Mouse (Mus musculus) liver, embryonic 14.5 days (tissue): ENCODE measurements around the gene Glt6d1. TPM values are rescaled to one million over a fixed set of nuclear protein-coding genes. Genes with fewer than 3 reads are reported as not detected.

Experiments
- ATAC-seq: fragments of 200-750 bp; cut with Nextera tagmentation; 2 replicates; pipeline ENCODE4 v1.8.0; 2017; ENCODE audit warnings: moderate number of reproducible peaks, mild to moderate bottlenecking, moderate library complexity; ENCODE audit not compliant: insufficient read depth
- DNase-seq, 3 experiments: peaks; one replicate each; pipeline ENCODE4 v3.0.0-alpha.2; 2012 to 2013; ENCODE audit warnings: low read depth in 3 of 3, low spot score in 3 of 3
- H3K27ac ChIP-seq: fragments of 300-500 bp; sonication (generic); 2 replicates; pipeline ENCODE4 v1.5.1; 2014; ENCODE audit warnings: moderate library complexity, mild to moderate bottlenecking, control low read depth, inconsistent platforms
- H3K27me3 ChIP-seq: fragments of 300-500 bp; sonication (generic); 2 replicates; pipeline ENCODE4 v1.6.1; 2014; ENCODE audit warnings: mild to moderate bottlenecking, low read length, moderate library complexity; ENCODE audit not compliant: control insufficient read depth, insufficient read depth
- H3K36me3 ChIP-seq: fragments of 300-500 bp; sonication (generic); replicated peaks from 2 replicates; pipeline ENCODE4 v1.6.1; 2014; ENCODE audit warnings: low read depth; ENCODE audit not compliant: control insufficient read depth, insufficient read depth
- H3K4me1 ChIP-seq, 2 experiments: fragments of 200-500 bp in 1 of 2; fragments of 300-500 bp in 1 of 2; sonication (generic) in 1 of 2; replicated peaks; 2 replicates each; pipeline ENCODE4 v1.6.1; 2012 to 2014; ENCODE audit warnings: antibody characterized with exemption in 1 of 2, inconsistent platforms in 1 of 2, low read length in 1 of 2; ENCODE audit not compliant: control insufficient read depth in 2 of 2, insufficient read depth in 2 of 2
- H3K4me2 ChIP-seq: fragments of 300-500 bp; sonication (generic); 2 replicates; pipeline ENCODE4 v1.6.1; 2014; ENCODE audit warnings: low read depth, mild to moderate bottlenecking, control low read depth, moderate library complexity
- H3K4me3 ChIP-seq, 2 experiments: fragments of 200-500 bp in 1 of 2; fragments of 300-500 bp in 1 of 2; sonication (generic) in 1 of 2; 2 replicates each; pipeline ENCODE4 v1.5.1; 2012 to 2014; ENCODE audit warnings: low read depth in 2 of 2, low read length in 2 of 2, mild to moderate bottlenecking in 2 of 2, control low read depth in 1 of 2, inconsistent platforms in 1 of 2, moderate library complexity in 1 of 2; ENCODE audit not compliant: insufficient read depth in 1 of 2
- H3K9ac ChIP-seq: fragments of 300-500 bp; sonication (generic); replicated peaks from 2 replicates; pipeline ENCODE4 v1.6.1; 2014; ENCODE audit warnings: mild to moderate bottlenecking, control low read depth, moderate library complexity
- H3K9me3 ChIP-seq: fragments of 300-500 bp; sonication (generic); 2 replicates; pipeline ENCODE4 v1.6.1; 2016; ENCODE audit warnings: low read length, mixed read lengths; ENCODE audit not compliant: control insufficient read depth
- CTCF ChIP-seq: IDR thresholded peaks from 2 replicates; pipeline ENCODE4 v1.5.1; 2016; ENCODE audit warnings: antibody characterized with exemption, low read depth, control low read depth
- EP300 ChIP-seq: IDR thresholded peaks from 2 replicates; pipeline ENCODE4 v1.6.1; 2016; ENCODE audit warnings: antibody characterized with exemption, low read depth
- WGBS: fragments of 180-500 bp; shearing (Covaris S2); extraction: QIAGEN DNeasy Blood & Tissue Kit; methylation state at CpG from one replicate; pipeline ENCODE4 v1.1.7; 2014; ENCODE audit not compliant: insufficient replicate concordance; 5-methylcytosine and 5-hydroxymethylcytosine counted together
- polyA plus RNA-seq, 2 experiments: library from polyadenylated mRNA; depleted of rRNA in 1 of 2; stranded (reverse) in 1 of 2; unstranded in 1 of 2; fragments of >200 nt; fragmentation: Nextera tagmentation in 1 of 2; extraction: Ambion mirVana in 1 of 2; gene quantifications; 2 replicates each; pipeline versions ENCODE4 v1.2.1 to v1.2.3; 2012 to 2014

Gene Glt6d1
- polyA plus RNA-seq, 2 experiments = not detected

GRCm38 (mm10) chr2:25780921-25781320 lies 34.7 kb downstream of the Glt6d1 start:
- Histone ChIP-seq H3K4me2 (no peak overlapping the region), H3K36me3 (no peaks in the 10 kb centered on the region), H3K9ac (no peak overlapping the region), H3K27me3 (no peaks in the 10 kb centered on the region), H3K4me1 (no peaks in the 10 kb centered on the region), H3K27ac (no peak overlapping the region), H3K4me3 (no peak overlapping the region), H3K9me3 (no peaks in the 10 kb centered on the region)
- TF ChIP-seq CTCF = no peak
- TF ChIP-seq EP300 = no peak
- no peak for ATAC-seq
- 39% methylated on average over 4 of the region's 4 CpGs for WGBS
- no peak for DNase-seq

GRCm38 (mm10) chr2:25779076-25779475 lies 36.6 kb downstream of the Glt6d1 start:
- DNase-seq (no peak), ATAC-seq (no peak)
- Histone ChIP-seq H3K27ac (no peak overlapping the region), H3K4me3 (no peak overlapping the region), H3K27me3 (no peaks in the 10 kb centered on the region), H3K36me3 (no peaks in the 10 kb centered on the region), H3K4me1 (no peaks in the 10 kb centered on the region), H3K9ac (no peak overlapping the region), H3K4me2 (no peak overlapping the region), H3K9me3 (no peaks in the 10 kb centered on the region)
- WGBS = 70% methylated on average over 9 of the region's 9 CpGs
- TF ChIP-seq CTCF = no peak
- TF ChIP-seq EP300 = no peak

DNA sequence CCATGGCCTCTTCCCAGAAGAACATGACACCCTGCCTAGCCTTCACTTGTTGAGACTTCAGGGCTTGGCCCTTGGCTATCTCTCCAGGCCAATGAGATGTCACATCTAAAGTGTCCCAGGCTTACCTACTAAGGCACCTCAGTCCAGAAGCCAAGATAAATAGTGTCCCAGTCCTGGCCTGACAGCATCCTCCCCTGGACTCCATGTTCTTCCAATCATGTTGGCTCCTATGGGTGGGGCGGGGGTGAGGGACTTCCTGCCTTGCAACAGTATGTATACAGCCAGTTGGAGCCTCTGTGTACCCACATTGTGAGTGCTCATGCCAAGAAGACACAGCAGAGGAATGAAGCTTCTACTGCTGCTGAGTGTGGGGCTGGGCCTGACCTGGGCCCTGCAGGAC lies 38.9 kb downstream of the Glt6d1 start, which contains the start of gene Lcn11:
TSS of gene Lcn11 (plus strand) at position 301 of the 400 bp plus-strand sequence.
- TF ChIP-seq CTCF (no peak), EP300 (no peak)
- no peaks in the 10 kb centered on the region for H3K36me3 ChIP-seq
- DNase-seq (no peak), ATAC-seq (no peak)
- no peak within 1 kb of the TSS for H3K27ac ChIP-seq
- H3K4me2 ChIP-seq = no peak within 1 kb of the TSS
- no peaks in the 10 kb centered on the region for H3K4me1 ChIP-seq
- H3K9ac ChIP-seq = no peak within 1 kb of the TSS
- H3K27me3 ChIP-seq = no peaks in the 10 kb centered on the region
- WGBS = 61% methylated on average over 1 of the region's 1 CpGs
- no peaks in the 10 kb centered on the region for H3K9me3 ChIP-seq
- no peak within 1 kb of the TSS for H3K4me3 ChIP-seq

- 57% methylated on average over 3 of the region's 3 CpGs for WGBS
- no peak overlapping the region for H3K27ac ChIP-seq
- H3K27me3 ChIP-seq = no peaks in the 10 kb centered on the region
- H3K4me1 ChIP-seq = no peaks in the 10 kb centered on the region
- no peak for ATAC-seq
- DNase-seq = no peak
- H3K9me3 ChIP-seq = no peaks in the 10 kb centered on the region
- no peak overlapping the region for H3K4me2 ChIP-seq
- no peak for TF ChIP-seq EP300
- no peak for TF ChIP-seq CTCF
- no peak overlapping the region for H3K4me3 ChIP-seq
- no peak overlapping the region for H3K9ac ChIP-seq
- no peaks in the 10 kb centered on the region for H3K36me3 ChIP-seq
These were observed 39.7 kb downstream of the Glt6d1 start for GRCm38 (mm10) chr2:25775991-25776390.

DNA sequence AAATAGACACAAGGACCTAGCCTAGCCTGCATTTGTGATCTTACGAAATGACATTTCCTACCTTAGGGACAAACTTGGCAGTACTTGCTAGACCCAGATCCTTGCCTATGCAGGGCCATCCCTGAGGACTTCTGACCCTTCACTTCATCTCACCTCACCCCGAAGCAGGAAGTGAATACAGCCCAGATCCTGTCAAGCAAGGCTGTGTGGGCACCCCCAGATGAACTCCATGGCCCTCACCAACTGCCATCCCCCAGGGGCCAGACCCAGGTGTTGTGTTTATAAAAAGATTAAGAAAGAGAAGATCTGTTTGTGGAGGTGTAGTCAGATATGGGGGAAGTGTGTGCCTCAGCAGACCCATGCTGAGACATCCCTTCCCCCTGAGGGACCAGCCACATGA lies 41.0 kb downstream of the Glt6d1 start:
- 49% methylated on average over 2 of the region's 2 CpGs for WGBS
- no peak for TF ChIP-seq CTCF
- TF ChIP-seq EP300 = no peak

More for the DNA sequence above, 41.0 kb downstream of the Glt6d1 start:
- Histone ChIP-seq H3K9me3 (no peaks in the 10 kb centered on the region), H3K4me2 (no peak overlapping the region), H3K27ac (no peak overlapping the region), H3K4me1 (no peaks in the 10 kb centered on the region), H3K9ac (no peak overlapping the region), H3K4me3 (no peak overlapping the region), H3K27me3 (no peaks in the 10 kb centered on the region), H3K36me3 (no peaks in the 10 kb centered on the region)
- DNase-seq (no peak), ATAC-seq (no peak)
